Mouse (Mus musculus) cerebellum, adult 2 months (tissue): ENCODE measurements around the gene St6galnac4.

Source experiments
- CTCF ChIP-seq: fragments of 200-500 bp; IDR thresholded peaks from 2 replicates; pipeline ENCODE4 v1.5.1; 2011; ENCODE audit warnings: low read depth, mild to moderate bottlenecking, control low read depth, low read length, moderate library complexity, borderline replicate concordance; ENCODE audit not compliant: insufficient read depth
- POLR2A ChIP-seq: fragments of 200-500 bp; IDR thresholded peaks from 2 replicates; pipeline ENCODE4 v1.6.1; 2011; ENCODE audit warnings: low read length, control low read depth, borderline replicate concordance; ENCODE audit not compliant: insufficient read depth

- TF ChIP-seq POLR2A, result no peak
- no peak for TF ChIP-seq CTCF
Observed at GRCm38 (mm10) chr2:32556019-32556418, 30.9 kb upstream of the St6galnac4 start.
